Mouse (Mus musculus): ENCODE measurements around the gene 4833423E24Rik.

DNA sequence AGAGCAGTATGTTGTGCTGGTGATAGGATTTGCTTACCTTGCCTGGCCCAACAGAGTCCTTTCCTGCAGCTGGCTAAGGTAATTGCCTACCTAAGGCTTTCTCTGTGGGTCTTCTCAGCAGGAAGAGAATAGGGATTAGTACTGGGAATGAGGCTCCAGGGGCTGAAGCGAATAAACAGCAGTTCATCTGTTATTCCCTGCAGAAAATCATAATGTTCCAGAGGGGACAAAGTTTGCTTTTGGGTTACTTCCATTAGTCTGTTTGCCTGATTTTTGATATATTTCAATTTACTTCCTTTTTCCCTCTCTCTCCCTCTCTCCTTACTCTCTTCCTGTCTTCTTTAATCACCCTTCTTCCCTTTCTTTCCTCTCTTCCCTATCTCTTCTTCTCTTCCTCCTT is 75.3 kb downstream of the 4833423E24Rik start, which contains the start of gene Olfr995:
- no peak for TF ChIP-seq CTCF (conservative IDR thresholded peaks at IDR 0.05; ENCODE audit: low read length)
- no peak for TF ChIP-seq POU5F1 (IDR thresholded peaks at IDR 0.05; ENCODE audit: borderline replicate concordance, low read length)
- no peak for TF ChIP-seq NANOG (IDR thresholded peaks at IDR 0.05; ENCODE audit: borderline replicate concordance, low read length)
